Mouse (Mus musculus): ENCODE measurements around the gene Bcl10. TPM values are rescaled to one million over a fixed set of nuclear protein-coding genes. Genes with fewer than 3 reads are reported as not detected.
"Not testable (repeated sequence)": the region's sequence is repeated elsewhere in the genome, so short reads cannot be mapped to it uniquely, and the experiment has no call there.

Gene Bcl10
- polyA plus RNA-seq, 1 experiment from 2014 or later: 44.0 TPM

- H3K9me3 ChIP-seq (ENCODE audit: control insufficient read depth, low read length); H3K4me3 ChIP-seq (ENCODE audit: control insufficient read depth in 1 of 2, insufficient read depth in 1 of 2, low read depth in 1 of 2, low read length in 2 of 2); H3K36me3 ChIP-seq (ENCODE audit: control insufficient read depth, insufficient read depth, low read length); ATAC-seq (ENCODE audit: insufficient number of reproducible peaks, insufficient read depth, low FRiP score, low read depth); H3K27me3 ChIP-seq (ENCODE audit: control insufficient read depth, insufficient read depth, low read length); H3K9ac ChIP-seq (ENCODE audit: low read length); H3K4me2 ChIP-seq (ENCODE audit: low read length); H3K4me1 ChIP-seq (ENCODE audit: control insufficient read depth in 2 of 2, insufficient read depth in 2 of 2, low read length in 2 of 2); H3K27ac ChIP-seq (replicated peaks in 1 of 2; ENCODE audit: control insufficient read depth in 1 of 2, insufficient read depth in 1 of 2, low read depth in 2 of 2, low read length in 2 of 2): not testable (repeated sequence)
- WGBS: 73% methylated on average over 7 of the region's 7 CpGs
Measured at GRCm38 (mm10) chr3:145913942-145914341, 8.7 kb upstream of the Bcl10 start.

- ATAC-seq (ENCODE audit: insufficient number of reproducible peaks, insufficient read depth, low FRiP score, low read depth): no peak
- no peaks in the 10 kb centered on the region for H3K36me3 ChIP-seq (ENCODE audit: control insufficient read depth, insufficient read depth, low read length)
- WGBS: 84% methylated on average over 5 of the region's 5 CpGs
- no peaks in the 10 kb centered on the region for H3K27me3 ChIP-seq (ENCODE audit: control insufficient read depth, insufficient read depth, low read length)
- H3K4me3 ChIP-seq (ENCODE audit: control insufficient read depth in 1 of 2, insufficient read depth in 1 of 2, low read depth in 1 of 2, low read length in 2 of 2): no peak overlapping the region
- peaks cover 6% of the 10 kb centered on the region; the same call in 1 of the 2 replicates for H3K9me3 ChIP-seq (ENCODE audit: control insufficient read depth, low read length)
- H3K9ac ChIP-seq (ENCODE audit: low read length): no peak overlapping the region
- no peak overlapping the region for H3K4me2 ChIP-seq (ENCODE audit: low read length)
- H3K4me1 ChIP-seq (ENCODE audit: control insufficient read depth in 2 of 2, insufficient read depth in 2 of 2, low read length in 2 of 2): peaks cover 0 to 3% of the 10 kb centered on the region in 2 experiments; a peak in 1 of 4 replicates
- H3K27ac ChIP-seq (replicated peaks in 1 of 2; ENCODE audit: control insufficient read depth in 1 of 2, insufficient read depth in 1 of 2, low read depth in 2 of 2, low read length in 2 of 2): no peak overlapping the region
Measured at GRCm38 (mm10) chr3:145916374-145916773, 6.2 kb upstream of the Bcl10 start.

GRCm38 (mm10) chr3:145916826-145917225 is 5.8 kb upstream of the Bcl10 start:
- Histone ChIP-seq H3K4me1 (ENCODE audit: control insufficient read depth in 2 of 2, insufficient read depth in 2 of 2, low read length in 2 of 2) (peaks cover 0 to 3% of the 10 kb centered on the region in 2 experiments; a peak in 1 of 4 replicates), H3K4me2 (ENCODE audit: low read length) (no peak overlapping the region), H3K9ac (ENCODE audit: low read length) (no peak overlapping the region), H3K4me3 (ENCODE audit: control insufficient read depth in 1 of 2, insufficient read depth in 1 of 2, low read depth in 1 of 2, low read length in 2 of 2) (no peak overlapping the region), H3K27ac (replicated peaks in 1 of 2; ENCODE audit: control insufficient read depth in 1 of 2, insufficient read depth in 1 of 2, low read depth in 2 of 2, low read length in 2 of 2) (0 out of 4 replicates have a peak overlapping the region, but pooled peaks of 1 of the 2 experiments have one; percentile 5), H3K9me3 (ENCODE audit: control insufficient read depth, low read length) (peaks cover 6% of the 10 kb centered on the region; the same call in 1 of the 2 replicates), H3K36me3 (ENCODE audit: control insufficient read depth, insufficient read depth, low read length) (no peaks in the 10 kb centered on the region), H3K27me3 (ENCODE audit: control insufficient read depth, insufficient read depth, low read length) (no peaks in the 10 kb centered on the region)
- 48% methylated on average over 4 of the region's 4 CpGs for WGBS
- no peak for ATAC-seq (ENCODE audit: insufficient number of reproducible peaks, insufficient read depth, low FRiP score, low read depth)

GRCm38 (mm10) chr3:145922971-145923370 is 367 bp downstream of the Bcl10 start:
- H3K4me1 ChIP-seq (ENCODE audit: control insufficient read depth in 2 of 2, insufficient read depth in 2 of 2, low read length in 2 of 2): peaks cover 3 to 13% of the 10 kb centered on the region in 2 experiments; a peak in 3 of 4 replicates
- H3K9me3 ChIP-seq (ENCODE audit: control insufficient read depth, low read length): peaks cover 6% of the 10 kb centered on the region; the same call in 1 of the 2 replicates
- WGBS: 62% methylated on average over 3 of the region's 3 CpGs
- no peak overlapping the region for H3K4me3 ChIP-seq (ENCODE audit: control insufficient read depth in 1 of 2, insufficient read depth in 1 of 2, low read depth in 1 of 2, low read length in 2 of 2)
- no peak overlapping the region for H3K4me2 ChIP-seq (ENCODE audit: low read length)
- peaks cover 4% of the 10 kb centered on the region for H3K36me3 ChIP-seq (ENCODE audit: control insufficient read depth, insufficient read depth, low read length)
- no peak overlapping the region for H3K27ac ChIP-seq (replicated peaks in 1 of 2; ENCODE audit: control insufficient read depth in 1 of 2, insufficient read depth in 1 of 2, low read depth in 2 of 2, low read length in 2 of 2)
- H3K27me3 ChIP-seq (ENCODE audit: control insufficient read depth, insufficient read depth, low read length): no peaks in the 10 kb centered on the region
- no peak for ATAC-seq (ENCODE audit: insufficient number of reproducible peaks, insufficient read depth, low FRiP score, low read depth)
- no peak overlapping the region for H3K9ac ChIP-seq (ENCODE audit: low read length)

- H3K9ac ChIP-seq (ENCODE audit: low read length): peak overlapping the region; percentile 92
- under 1% methylated on average over 58 of the region's 58 CpGs for WGBS
- peaks cover 15% of the 10 kb centered on the region for H3K36me3 ChIP-seq (ENCODE audit: control insufficient read depth, insufficient read depth, low read length)
- H3K9me3 ChIP-seq (ENCODE audit: control insufficient read depth, low read length): no peaks in the 10 kb centered on the region
- peak overlapping the region; percentile 61 to 77 for H3K4me3 ChIP-seq (ENCODE audit: control insufficient read depth in 1 of 2, insufficient read depth in 1 of 2, low read depth in 1 of 2, low read length in 2 of 2)
- peak overlapping the region; percentile 74 for H3K4me2 ChIP-seq (ENCODE audit: low read length)
- H3K27me3 ChIP-seq (ENCODE audit: control insufficient read depth, insufficient read depth, low read length): no peaks in the 10 kb centered on the region
- peak overlapping the region; percentile 87 to 95 for H3K27ac ChIP-seq (replicated peaks in 1 of 2; ENCODE audit: control insufficient read depth in 1 of 2, insufficient read depth in 1 of 2, low read depth in 2 of 2, low read length in 2 of 2)
- peaks cover 3 to 13% of the 10 kb centered on the region in 2 experiments; a peak in 3 of 4 replicates for H3K4me1 ChIP-seq (ENCODE audit: control insufficient read depth in 2 of 2, insufficient read depth in 2 of 2, low read length in 2 of 2)
- peak; percentile 100 for ATAC-seq (ENCODE audit: insufficient number of reproducible peaks, insufficient read depth, low FRiP score, low read depth)
Measured at GRCm38 (mm10) chr3:145923874-145924577, 1.4 kb downstream of the Bcl10 start.

- Histone ChIP-seq H3K9me3 (ENCODE audit: control insufficient read depth, low read length) (no peaks in the 10 kb centered on the region), H3K4me1 (ENCODE audit: control insufficient read depth in 2 of 2, insufficient read depth in 2 of 2, low read length in 2 of 2) (peaks cover 3 to 13% of the 10 kb centered on the region in 2 experiments; a peak in 3 of 4 replicates), H3K36me3 (ENCODE audit: control insufficient read depth, insufficient read depth, low read length) (peaks cover 20% of the 10 kb centered on the region), H3K27me3 (ENCODE audit: control insufficient read depth, insufficient read depth, low read length) (no peaks in the 10 kb centered on the region), H3K4me3 (ENCODE audit: control insufficient read depth in 1 of 2, insufficient read depth in 1 of 2, low read depth in 1 of 2, low read length in 2 of 2) (peak overlapping the region; percentile 61 to 77), H3K9ac (ENCODE audit: low read length) (peak overlapping the region; percentile 92), H3K27ac (replicated peaks in 1 of 2; ENCODE audit: control insufficient read depth in 1 of 2, insufficient read depth in 1 of 2, low read depth in 2 of 2, low read length in 2 of 2) (peak overlapping the region; percentile 87 to 95), H3K4me2 (ENCODE audit: low read length) (peak overlapping the region; percentile 74)
- peak; percentile 6; the same call in 1 of the 2 replicates for ATAC-seq (ENCODE audit: insufficient number of reproducible peaks, insufficient read depth, low FRiP score, low read depth)
- WGBS: 4% methylated on average over 33 of the region's 39 CpGs
Measured at GRCm38 (mm10) chr3:145924649-145925337, 2.2 kb downstream of the Bcl10 start.

- Histone ChIP-seq H3K4me2 (ENCODE audit: low read length) (peak overlapping the region; percentile 74), H3K36me3 (ENCODE audit: control insufficient read depth, insufficient read depth, low read length) (peaks cover 26% of the 10 kb centered on the region), H3K27me3 (ENCODE audit: control insufficient read depth, insufficient read depth, low read length) (no peaks in the 10 kb centered on the region), H3K4me1 (ENCODE audit: control insufficient read depth in 2 of 2, insufficient read depth in 2 of 2, low read length in 2 of 2) (peaks cover 3 to 13% of the 10 kb centered on the region in 2 experiments; a peak in 3 of 4 replicates), H3K27ac (replicated peaks in 1 of 2; ENCODE audit: control insufficient read depth in 1 of 2, insufficient read depth in 1 of 2, low read depth in 2 of 2, low read length in 2 of 2) (no peak overlapping the region), H3K4me3 (ENCODE audit: control insufficient read depth in 1 of 2, insufficient read depth in 1 of 2, low read depth in 1 of 2, low read length in 2 of 2) (peak overlapping the region; percentile 12 to 77; a peak in 3 of 4 replicates), H3K9ac (ENCODE audit: low read length) (peak overlapping the region; percentile 92), H3K9me3 (ENCODE audit: control insufficient read depth, low read length) (no peaks in the 10 kb centered on the region)
- WGBS: 61% methylated on average over 5 of the region's 5 CpGs
- no peak for ATAC-seq (ENCODE audit: insufficient number of reproducible peaks, insufficient read depth, low FRiP score, low read depth)
Measured at GRCm38 (mm10) chr3:145925506-145925905, 2.9 kb downstream of the Bcl10 start.
